ENCODE assay signal across 22 mouse cellular contexts in the genomic region with DNA sequence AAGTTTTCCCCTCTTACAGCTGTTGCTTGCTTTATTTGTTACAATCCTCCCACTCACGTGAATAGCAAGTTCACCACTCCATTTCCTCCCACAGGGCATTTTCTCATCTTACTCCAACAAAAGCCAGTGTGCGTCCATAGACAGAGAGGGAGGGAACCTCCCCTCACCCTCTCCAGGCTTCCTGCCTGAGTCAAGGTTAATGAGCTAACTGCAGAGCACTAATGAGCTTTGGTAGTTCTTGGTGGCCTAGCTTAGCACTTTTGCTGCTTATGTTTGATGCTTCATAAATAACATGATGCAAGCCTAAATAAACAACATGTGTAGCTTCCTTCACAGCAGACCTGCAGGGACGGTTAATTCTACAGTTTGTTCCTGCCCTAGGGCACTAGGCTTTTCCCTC.
DNase-seq lines count a peak whose midpoint lies in the region; ATAC-seq and TF ChIP-seq lines count a peak whose summit lies in the region.
"Had no signal": no experiment of that assay in that cellular context is flagged by ENCODE, and none has a peak within 500 bp of the region (broad histone marks: within the 10 kb centered on the region; RNA-seq: fewer than 3 reads in every experiment).

No protein-coding gene starts in this region.

- H3K4me3 ChIP-seq in kidney, embryonic 14.5 days (ENCODE audit: low read length): no peak overlapping the region
- H3K4me3 ChIP-seq in kidney, postnatal 0 days (replicated peaks; ENCODE audit: low read depth, low read length): no peak overlapping the region
- H3K4me3 ChIP-seq: forebrain, embryonic 10.5 days; hindbrain, embryonic 15.5 days; liver, embryonic 13.5 days; midbrain, embryonic 13.5 days; neural tube, embryonic 13.5 days; stomach, embryonic 15.5 days had no signal

- 14% methylated on average over 3 of the region's 3 CpGs for WGBS in kidney, embryonic 14.5 days
- 16% methylated on average over 3 of the region's 3 CpGs for WGBS in kidney, postnatal 0 days

- H3K9ac ChIP-seq in kidney, embryonic 14.5 days (ENCODE audit: low read depth, low read length): no peak overlapping the region
- H3K9ac ChIP-seq in kidney, postnatal 0 days (ENCODE audit: low read depth, low read length): no peak overlapping the region
- H3K9ac ChIP-seq: hindbrain, embryonic 15.5 days; liver, embryonic 13.5 days; midbrain, embryonic 13.5 days; neural tube, embryonic 13.5 days; stomach, embryonic 15.5 days had no signal

- H3K27me3 ChIP-seq in kidney, embryonic 14.5 days (ENCODE audit: control insufficient read depth, insufficient read depth, low read length): no peaks in the 10 kb centered on the region
- H3K27me3 ChIP-seq in kidney, postnatal 0 days (ENCODE audit: insufficient read depth, low read length): no peaks in the 10 kb centered on the region
- H3K27me3 ChIP-seq: hindbrain, embryonic 15.5 days; liver, embryonic 13.5 days; midbrain, embryonic 13.5 days; neural tube, embryonic 13.5 days; stomach, embryonic 15.5 days had no signal

- H3K36me3 ChIP-seq in kidney, embryonic 14.5 days (ENCODE audit: control insufficient read depth, insufficient read depth, low read length): no peaks in the 10 kb centered on the region
- no peaks in the 10 kb centered on the region for H3K36me3 ChIP-seq in kidney, postnatal 0 days (ENCODE audit: insufficient read depth, low read length)
- H3K36me3 ChIP-seq: forebrain, embryonic 10.5 days; hindbrain, embryonic 15.5 days; liver, embryonic 13.5 days; midbrain, embryonic 13.5 days; neural tube, embryonic 13.5 days; stomach, embryonic 15.5 days had no signal

- H3K4me1 ChIP-seq in kidney, embryonic 14.5 days (ENCODE audit: control insufficient read depth, insufficient read depth, low read length): no peaks in the 10 kb centered on the region
- H3K4me1 ChIP-seq in kidney, postnatal 0 days (replicated peaks; ENCODE audit: insufficient read depth, low read length): no peaks in the 10 kb centered on the region
- H3K4me1 ChIP-seq: liver, embryonic 13.5 days; midbrain, embryonic 13.5 days; neural tube, embryonic 13.5 days; stomach, embryonic 15.5 days had no signal

- ATAC-seq in kidney, embryonic 14.5 days (ENCODE audit: low FRiP score, low TSS enrichment): 0 out of 2 replicates have a peak, but pooled peaks have one; percentile 60
- no peak; the same call in 1 of the 2 replicates for ATAC-seq in kidney, postnatal 0 days (replicated peaks; ENCODE audit: low FRiP score, low read depth)
- ATAC-seq: forebrain, embryonic 16.5 days; intestine, embryonic 16.5 days; midbrain, embryonic 13.5 days had no signal

- H3K4me2 ChIP-seq in kidney, embryonic 14.5 days (replicated peaks; ENCODE audit: low read depth, low read length): no peak overlapping the region
- no peak overlapping the region for H3K4me2 ChIP-seq in kidney, postnatal 0 days (ENCODE audit: low read length)
- H3K4me2 ChIP-seq: hindbrain, embryonic 15.5 days; liver, embryonic 13.5 days; midbrain, embryonic 13.5 days; neural tube, embryonic 13.5 days; stomach, embryonic 15.5 days had no signal

- no peak overlapping the region for H3K27ac ChIP-seq in kidney, embryonic 14.5 days (ENCODE audit: low read depth, low read length)
- no peak overlapping the region for H3K27ac ChIP-seq in kidney, postnatal 0 days
- H3K27ac ChIP-seq: forebrain, embryonic 10.5 days; hindbrain, embryonic 15.5 days; liver, embryonic 13.5 days; midbrain, embryonic 13.5 days; neural tube, embryonic 13.5 days; stomach, embryonic 15.5 days had no signal

- no peaks in the 10 kb centered on the region for H3K9me3 ChIP-seq in kidney, embryonic 14.5 days (ENCODE audit: control insufficient read depth, low read length)
- no peaks in the 10 kb centered on the region for H3K9me3 ChIP-seq in kidney, postnatal 0 days (replicated peaks; ENCODE audit: low read length)
- H3K9me3 ChIP-seq: forebrain, embryonic 10.5 days; hindbrain, embryonic 15.5 days; liver, embryonic 13.5 days; midbrain, embryonic 13.5 days; neural tube, embryonic 13.5 days; stomach, embryonic 15.5 days had no signal

- no peak for DNase-seq in kidney, adult 8-10 months
- DNase-seq in forelimb bud, embryonic 11.5 days (ENCODE audit: low read depth, low spot score): peak; percentile 53
- peak; percentile 43 for DNase-seq in kidney, postnatal 0 days (ENCODE audit: low spot score)
- DNase-seq in retina, embryonic 14.5 days (ENCODE audit: low spot score): peak; percentile 7
- no peak for DNase-seq in cerebellum, adult 9-11 months
- no peak for DNase-seq in heart, postnatal 4 days
- DNase-seq: adrenal gland, adult 2 months; cerebellum, adult 18-20 months; cerebellum, postnatal 25 days; gastrocnemius, postnatal 36 days; liver, embryonic 13.5 days; lung, adult 2 months; thymus, adult 18-20 months; thymus, postnatal 36 days had no signal

- TF ChIP-seq CTCF in kidney, postnatal 0 days (IDR thresholded peaks at IDR 0.05; ENCODE audit: low read depth): no peak

Comparison
In these comparisons a context has a peak if more than half of its experiments do, and no peak if none do; other contexts are left out.
1. DNase-seq: peak in forelimb bud, embryonic 11.5 days (single experiment), kidney, postnatal 0 days (single experiment) and retina, embryonic 14.5 days (single experiment); none in kidney, adult 8-10 months (0 of 2), cerebellum, adult 9-11 months (single experiment) and heart, postnatal 4 days (single experiment).